Mouse (Mus musculus) right cerebral cortex, adult 2 months (tissue): ENCODE measurements at regions not wholly inside any gene's neighbourhood (a gene's known extent, or its start where the extent isn't known, plus 50 kb on each side); places are given as distances from the start of the nearest gene placed in this dataset.
"Not testable (repeated sequence)": the region's sequence is repeated elsewhere in the genome, so short reads cannot be mapped to it uniquely, and the experiment has no call there.

Source experiments
- DNase-seq, 2 experiments: peaks; one replicate each; pipeline ENCODE4 v3.0.0; 2021 to 2022; ENCODE audit warnings: low spot score in 2 of 2

GRCm38 (mm10) chr6:81815962-81816338 lies 107.5 kb upstream of the Gcfc2 start:
- no peak for DNase-seq

- peak; percentile 85 to 89 for DNase-seq
These were observed 106.2 kb upstream of the Gcfc2 start for GRCm38 (mm10) chr6:81817050-81817827.

GRCm38 (mm10) chr6:81818573-81818972 lies 104.9 kb upstream of the Gcfc2 start:
- DNase-seq: no peak

- no peak for DNase-seq
These were observed 103.4 kb upstream of the Gcfc2 start for GRCm38 (mm10) chr6:81820078-81820477.

- peak; percentile 49 to 52 for DNase-seq
These were observed 83.9 kb upstream of the Gcfc2 start for GRCm38 (mm10) chr6:81839474-81840153.

- not testable (repeated sequence) for DNase-seq
These were observed 55.3 kb upstream of the Gcfc2 start for GRCm38 (mm10) chr6:81868207-81868606.
